Mouse (Mus musculus): ENCODE measurements at regions not wholly inside any gene's neighbourhood (a gene's known extent, or its start where the extent isn't known, plus 50 kb on each side); places are given as distances from the start of the nearest gene placed in this dataset.

DNA sequence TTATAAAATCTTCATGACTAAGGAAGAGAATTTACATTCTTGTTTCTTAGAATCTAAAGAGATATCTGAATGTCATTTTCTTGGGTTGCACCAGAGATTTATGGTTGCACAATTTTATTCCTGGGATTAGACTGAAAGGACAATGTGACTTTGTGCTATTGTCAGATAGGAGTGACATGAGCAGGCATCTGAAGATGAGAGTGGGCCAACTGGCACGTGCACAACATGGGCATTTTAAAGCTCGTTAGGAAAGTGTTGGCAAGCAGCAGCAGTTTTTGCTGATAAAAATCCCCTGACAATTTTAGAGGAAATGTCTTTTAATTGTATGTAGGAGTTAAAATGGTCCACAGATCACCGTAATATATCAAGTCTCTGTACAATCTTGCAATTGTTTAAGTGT is 178.9 kb upstream of the Tecrl start:
- no peak for TF ChIP-seq CEBPB (IDR thresholded peaks at IDR 0.05; ENCODE audit: low read depth)
- TF ChIP-seq CTCF (IDR thresholded peaks at IDR 0.05; ENCODE audit: control insufficient read depth, insufficient read depth, insufficient read length), result no peak

Measured in C2C12 (cell line).